Mouse (Mus musculus): ENCODE measurements at regions not wholly inside any gene's neighbourhood (a gene's known extent, or its start where the extent isn't known, plus 50 kb on each side); places are given as distances from the start of the nearest gene placed in this dataset.

GRCm38 (mm10) chr12:105918775-105919174 lies 91.3 kb upstream of the Vrk1 start:
- no peak overlapping the region for H3K4me2 ChIP-seq (ENCODE audit: low read depth, severe bottlenecking)
- no peaks in the 10 kb centered on the region for H3K36me3 ChIP-seq (ENCODE audit: control insufficient read depth, insufficient read depth, low read length)
- H3K4me1 ChIP-seq (ENCODE audit: control insufficient read depth, insufficient read depth, low read length) = no peaks in the 10 kb centered on the region
- DNase-seq (ENCODE audit: low spot score) = no peak
- no peak overlapping the region for H3K27ac ChIP-seq (replicated peaks; ENCODE audit: low read depth, low read length)
- no peak overlapping the region for H3K4me3 ChIP-seq (ENCODE audit: low read depth, low read length)
- H3K9ac ChIP-seq (ENCODE audit: low read length) = no peak overlapping the region
- H3K9me3 ChIP-seq (ENCODE audit: control insufficient read depth, low read length) = no peaks in the 10 kb centered on the region
- no peak for ATAC-seq (ENCODE audit: insufficient number of reproducible peaks, low FRiP score, low TSS enrichment, low read depth)
- 75% methylated on average over 12 of the region's 12 CpGs for WGBS
- no peaks in the 10 kb centered on the region for H3K27me3 ChIP-seq (ENCODE audit: control insufficient read depth, insufficient read depth, low read length)

DNA sequence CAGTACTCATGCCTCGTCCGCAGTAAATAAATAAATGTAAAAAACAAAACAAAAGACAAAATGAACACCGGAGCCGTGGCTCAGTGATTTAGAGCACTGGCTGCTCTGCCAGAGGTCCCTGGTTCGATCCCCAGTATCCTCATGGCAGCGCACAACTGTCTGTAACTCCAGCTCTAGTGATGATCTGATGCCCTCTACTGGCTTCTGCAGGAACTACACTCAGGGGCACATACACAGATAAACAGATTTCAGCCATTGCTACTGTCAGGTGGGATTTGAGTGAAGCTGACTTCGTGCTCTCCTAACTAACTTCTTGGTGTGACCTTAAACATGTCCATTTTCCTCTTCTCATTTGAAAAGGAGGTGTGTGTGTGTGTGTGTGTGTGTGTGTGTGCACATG lies 82.8 kb upstream of the Vrk1 start:
- no peaks in the 10 kb centered on the region for H3K36me3 ChIP-seq (ENCODE audit: control insufficient read depth, insufficient read depth, low read length)
- ATAC-seq (ENCODE audit: insufficient number of reproducible peaks, low FRiP score, low TSS enrichment, low read depth) = no peak
- no peaks in the 10 kb centered on the region for H3K4me1 ChIP-seq (ENCODE audit: control insufficient read depth, insufficient read depth, low read length)
- no peaks in the 10 kb centered on the region for H3K27me3 ChIP-seq (ENCODE audit: control insufficient read depth, insufficient read depth, low read length)
- no peak overlapping the region for H3K9ac ChIP-seq (ENCODE audit: low read length)
- 0 out of 2 replicates have a peak, but pooled peaks cover 2% of the 10 kb centered on the region for H3K9me3 ChIP-seq (ENCODE audit: control insufficient read depth, low read length)
- H3K4me2 ChIP-seq (ENCODE audit: low read depth, severe bottlenecking) = no peak overlapping the region
- H3K27ac ChIP-seq (replicated peaks; ENCODE audit: low read depth, low read length) = no peak overlapping the region
- WGBS = 94% methylated on average over 7 of the region's 7 CpGs
- no peak for DNase-seq (ENCODE audit: low spot score)
- H3K4me3 ChIP-seq (ENCODE audit: low read depth, low read length) = no peak overlapping the region

DNA sequence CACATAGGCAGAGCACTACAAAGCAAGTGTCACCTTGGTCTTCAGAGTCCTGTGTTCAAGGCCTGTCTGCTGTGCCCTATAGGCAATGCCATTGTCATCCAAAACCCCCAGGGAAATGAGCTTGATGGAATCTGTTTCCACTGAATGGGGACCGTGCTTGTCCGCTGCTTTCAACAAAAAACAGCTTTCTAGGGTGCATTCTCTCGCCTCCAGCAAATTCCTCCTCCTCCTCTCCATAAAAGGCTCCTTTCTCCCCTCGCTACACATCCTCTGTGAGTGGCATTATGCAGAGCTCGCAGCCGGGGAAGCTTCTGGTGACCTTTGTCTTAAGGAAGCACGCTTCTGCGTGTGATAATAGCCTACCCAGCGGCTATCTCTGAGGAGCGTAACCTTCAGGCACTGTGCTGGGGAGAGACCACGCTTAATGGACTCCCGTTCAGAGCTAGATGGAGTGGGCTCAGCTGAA lies 80.5 kb upstream of the Vrk1 start:
- ATAC-seq (ENCODE audit: insufficient number of reproducible peaks, low FRiP score, low TSS enrichment, low read depth) (no peak), DNase-seq (ENCODE audit: low spot score) (no peak)
- Histone ChIP-seq H3K27ac (replicated peaks; ENCODE audit: low read depth, low read length) (no peak overlapping the region), H3K36me3 (ENCODE audit: control insufficient read depth, insufficient read depth, low read length) (no peaks in the 10 kb centered on the region), H3K4me3 (ENCODE audit: low read depth, low read length) (no peak overlapping the region), H3K27me3 (ENCODE audit: control insufficient read depth, insufficient read depth, low read length) (no peaks in the 10 kb centered on the region), H3K4me1 (ENCODE audit: control insufficient read depth, insufficient read depth, low read length) (no peaks in the 10 kb centered on the region), H3K4me2 (ENCODE audit: low read depth, severe bottlenecking) (no peak overlapping the region), H3K9me3 (ENCODE audit: control insufficient read depth, low read length) (0 out of 2 replicates have a peak, but pooled peaks cover 2% of the 10 kb centered on the region), H3K9ac (ENCODE audit: low read length) (no peak overlapping the region)
- WGBS = 53% methylated on average over 12 of the region's 12 CpGs

GRCm38 (mm10) chr12:105935441-105935880 lies 74.6 kb upstream of the Vrk1 start:
- Histone ChIP-seq H3K4me2 (ENCODE audit: low read depth, severe bottlenecking) (peak overlapping the region; percentile 42), H3K27ac (replicated peaks; ENCODE audit: low read depth, low read length) (no peak overlapping the region), H3K9ac (ENCODE audit: low read length) (no peak overlapping the region), H3K9me3 (ENCODE audit: control insufficient read depth, low read length) (no peaks in the 10 kb centered on the region), H3K36me3 (ENCODE audit: control insufficient read depth, insufficient read depth, low read length) (no peaks in the 10 kb centered on the region), H3K27me3 (ENCODE audit: control insufficient read depth, insufficient read depth, low read length) (no peaks in the 10 kb centered on the region), H3K4me3 (ENCODE audit: low read depth, low read length) (0 out of 2 replicates have a peak overlapping the region, but pooled peaks have one; percentile 5), H3K4me1 (ENCODE audit: control insufficient read depth, insufficient read depth, low read length) (no peaks in the 10 kb centered on the region)
- ATAC-seq (ENCODE audit: insufficient number of reproducible peaks, low FRiP score, low TSS enrichment, low read depth) (0 out of 2 replicates have a peak, but pooled peaks have one; percentile 62), DNase-seq (ENCODE audit: low spot score) (peak; percentile 65)
- 4% methylated on average over 22 of the region's 22 CpGs for WGBS

- H3K36me3 ChIP-seq (ENCODE audit: control insufficient read depth, insufficient read depth, low read length) = no peaks in the 10 kb centered on the region
- no peaks in the 10 kb centered on the region for H3K27me3 ChIP-seq (ENCODE audit: control insufficient read depth, insufficient read depth, low read length)
- no peaks in the 10 kb centered on the region for H3K4me1 ChIP-seq (ENCODE audit: control insufficient read depth, insufficient read depth, low read length)
- WGBS = 89% methylated on average over 18 of the region's 18 CpGs
- DNase-seq (ENCODE audit: low spot score) = no peak
- H3K9ac ChIP-seq (ENCODE audit: low read length) = no peak overlapping the region
- H3K4me3 ChIP-seq (ENCODE audit: low read depth, low read length) = no peak overlapping the region
- H3K27ac ChIP-seq (replicated peaks; ENCODE audit: low read depth, low read length) = no peak overlapping the region
- no peak for ATAC-seq (ENCODE audit: insufficient number of reproducible peaks, low FRiP score, low TSS enrichment, low read depth)
- H3K4me2 ChIP-seq (ENCODE audit: low read depth, severe bottlenecking) = no peak overlapping the region
- H3K9me3 ChIP-seq (ENCODE audit: control insufficient read depth, low read length) = no peaks in the 10 kb centered on the region
These were observed 73.1 kb upstream of the Vrk1 start for GRCm38 (mm10) chr12:105936812-105937530.

- WGBS = 75% methylated on average over 20 of the region's 20 CpGs
- no peaks in the 10 kb centered on the region for H3K36me3 ChIP-seq (ENCODE audit: control insufficient read depth, insufficient read depth, low read length)
- no peak overlapping the region for H3K4me3 ChIP-seq (ENCODE audit: low read depth, low read length)
- no peak overlapping the region for H3K27ac ChIP-seq (replicated peaks; ENCODE audit: low read depth, low read length)
- no peak for DNase-seq (ENCODE audit: low spot score)
- ATAC-seq (ENCODE audit: insufficient number of reproducible peaks, low FRiP score, low TSS enrichment, low read depth) = no peak
- no peaks in the 10 kb centered on the region for H3K27me3 ChIP-seq (ENCODE audit: control insufficient read depth, insufficient read depth, low read length)
- H3K4me2 ChIP-seq (ENCODE audit: low read depth, severe bottlenecking) = no peak overlapping the region
- H3K9ac ChIP-seq (ENCODE audit: low read length) = no peak overlapping the region
- H3K4me1 ChIP-seq (ENCODE audit: control insufficient read depth, insufficient read depth, low read length) = no peaks in the 10 kb centered on the region
- H3K9me3 ChIP-seq (ENCODE audit: control insufficient read depth, low read length) = no peaks in the 10 kb centered on the region
These were observed 67.6 kb upstream of the Vrk1 start for GRCm38 (mm10) chr12:105942136-105943076.

DNA sequence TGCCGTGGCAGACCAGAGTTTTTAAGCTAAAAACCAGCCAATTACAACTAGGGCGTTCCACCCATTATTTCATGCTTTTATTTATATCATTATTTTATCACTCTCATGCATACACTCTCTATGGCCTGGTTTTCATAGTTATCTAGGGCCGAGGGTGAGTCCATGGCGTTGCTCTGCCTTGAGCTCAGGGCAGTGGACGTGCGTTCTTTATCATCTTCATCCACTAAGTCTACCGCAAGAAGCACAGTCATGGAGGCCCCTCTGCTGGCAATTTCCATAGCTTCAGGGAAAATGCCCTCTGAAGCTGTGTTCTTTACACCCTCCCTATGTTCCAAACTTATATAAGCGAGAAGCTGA lies 67.0 kb upstream of the Vrk1 start:
- WGBS = 89% methylated on average over 8 of the region's 8 CpGs
- Histone ChIP-seq H3K27me3 (ENCODE audit: control insufficient read depth, insufficient read depth, low read length) (no peaks in the 10 kb centered on the region), H3K36me3 (ENCODE audit: control insufficient read depth, insufficient read depth, low read length) (no peaks in the 10 kb centered on the region), H3K9me3 (ENCODE audit: control insufficient read depth, low read length) (no peaks in the 10 kb centered on the region), H3K4me1 (ENCODE audit: control insufficient read depth, insufficient read depth, low read length) (no peaks in the 10 kb centered on the region), H3K9ac (ENCODE audit: low read length) (no peak overlapping the region), H3K27ac (replicated peaks; ENCODE audit: low read depth, low read length) (no peak overlapping the region), H3K4me2 (ENCODE audit: low read depth, severe bottlenecking) (no peak overlapping the region), H3K4me3 (ENCODE audit: low read depth, low read length) (no peak overlapping the region)
- no peak for ATAC-seq (ENCODE audit: insufficient number of reproducible peaks, low FRiP score, low TSS enrichment, low read depth)
- no peak for DNase-seq (ENCODE audit: low spot score)

DNA sequence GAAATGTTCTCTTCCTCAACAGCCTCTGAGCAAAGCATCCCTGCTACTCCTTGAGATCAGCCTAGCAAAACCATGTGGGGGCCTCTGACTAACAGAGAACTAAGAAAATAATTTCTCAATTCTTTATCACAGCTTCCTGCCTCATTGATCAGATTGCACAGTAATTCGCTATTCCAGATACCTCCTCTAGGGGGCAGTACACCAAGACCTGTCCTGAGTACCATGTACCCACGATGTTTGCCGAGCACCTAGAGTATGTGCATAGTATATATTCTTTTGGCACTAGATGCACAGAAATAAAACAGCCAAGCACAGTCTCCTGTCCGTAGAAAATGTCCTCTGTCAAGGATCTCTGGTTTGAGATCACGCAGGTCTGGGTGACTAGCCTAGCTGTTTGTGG lies 62.7 kb upstream of the Vrk1 start:
- Histone ChIP-seq H3K4me1 (ENCODE audit: control insufficient read depth, insufficient read depth, low read length) (no peaks in the 10 kb centered on the region), H3K27ac (replicated peaks; ENCODE audit: low read depth, low read length) (no peak overlapping the region), H3K9me3 (ENCODE audit: control insufficient read depth, low read length) (no peaks in the 10 kb centered on the region), H3K27me3 (ENCODE audit: control insufficient read depth, insufficient read depth, low read length) (no peaks in the 10 kb centered on the region), H3K4me2 (ENCODE audit: low read depth, severe bottlenecking) (no peak overlapping the region), H3K9ac (ENCODE audit: low read length) (no peak overlapping the region), H3K36me3 (ENCODE audit: control insufficient read depth, insufficient read depth, low read length) (no peaks in the 10 kb centered on the region), H3K4me3 (ENCODE audit: low read depth, low read length) (no peak overlapping the region)
- ATAC-seq (ENCODE audit: insufficient number of reproducible peaks, low FRiP score, low TSS enrichment, low read depth) = no peak
- DNase-seq (ENCODE audit: low spot score) = no peak
- 66% methylated on average over 5 of the region's 5 CpGs for WGBS
